Mouse (Mus musculus) kidney, adult 9 months (tissue): ENCODE measurements around the gene Rpl13a.
"Not testable (repeated sequence)": the region's sequence is repeated elsewhere in the genome, so short reads cannot be mapped to it uniquely, and the experiment has no call there.

Source experiments
- DNase-seq: peaks from one replicate; pipeline ENCODE4 v3.0.0; 2022

Gene Rpl13a

DNA sequence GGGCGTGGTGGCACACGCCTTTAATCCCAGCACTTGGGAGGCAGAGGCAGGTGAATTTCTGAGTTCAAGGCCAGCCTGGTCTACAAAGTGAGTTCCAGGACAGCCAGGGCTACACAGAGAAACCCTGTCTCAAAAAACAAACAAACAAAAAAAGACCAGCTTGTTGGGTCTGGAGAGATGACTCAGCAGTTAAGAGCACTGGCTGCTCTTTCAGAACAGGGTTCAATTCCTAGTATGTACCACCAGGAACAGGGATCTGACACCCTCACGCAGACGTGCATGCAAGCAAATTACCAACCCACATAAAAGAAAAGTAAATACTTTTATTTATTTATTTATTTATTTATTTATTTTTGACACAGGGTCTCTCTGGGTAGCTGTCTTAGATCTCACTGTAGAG lies 18.5 kb downstream of the Rpl13a start:
- DNase-seq = not testable (repeated sequence)

DNA sequence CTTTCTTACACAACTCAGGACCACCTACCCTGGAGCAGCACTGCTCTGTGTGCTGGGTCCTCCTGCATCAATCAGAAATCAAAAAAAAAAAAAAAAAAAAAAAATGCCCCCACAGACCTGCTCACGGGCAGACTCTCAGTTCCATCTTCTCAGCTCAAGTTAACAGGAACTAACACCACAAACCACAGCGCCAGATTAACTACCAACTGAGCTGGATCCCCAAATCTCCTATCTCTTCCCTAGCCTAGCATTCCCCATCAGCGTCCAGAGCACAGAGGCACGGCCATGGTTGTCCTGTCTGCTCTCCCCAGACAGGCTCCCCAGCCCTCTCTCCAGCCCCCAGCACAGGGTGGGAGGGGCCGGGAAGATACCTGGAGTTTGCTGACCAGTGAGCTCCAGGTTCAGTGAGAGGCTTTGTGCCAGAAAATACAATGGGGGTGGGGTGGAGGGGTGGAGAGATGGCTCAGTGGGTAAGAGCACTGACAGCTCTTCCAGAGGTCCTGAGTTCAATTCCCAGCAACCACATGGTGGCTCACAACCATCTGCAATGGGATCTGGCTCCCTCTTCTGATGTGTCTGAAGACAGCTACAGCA lies 21.4 kb downstream of the Rpl13a start:
- no peak for DNase-seq

DNA sequence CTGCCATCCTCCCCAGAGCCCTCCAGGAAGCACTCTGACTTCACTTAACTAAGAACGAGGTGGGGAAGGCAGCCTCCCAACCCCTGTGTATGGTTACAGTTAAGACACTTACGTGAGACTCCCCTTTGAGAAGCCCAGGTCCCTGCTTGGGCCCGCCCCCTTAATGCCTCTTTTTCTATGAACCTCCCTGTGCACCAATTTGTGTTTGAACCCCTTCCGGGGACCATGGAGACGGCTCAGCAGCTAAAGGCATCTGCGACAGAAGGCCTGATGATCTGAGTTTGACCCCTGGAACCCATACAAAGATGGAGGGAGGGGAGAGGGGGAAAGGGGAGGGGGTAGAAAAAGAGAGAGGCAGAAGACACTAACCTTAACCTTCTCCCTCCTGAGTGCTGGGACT lies 22.1 kb downstream of the Rpl13a start:
- no peak for DNase-seq

DNA sequence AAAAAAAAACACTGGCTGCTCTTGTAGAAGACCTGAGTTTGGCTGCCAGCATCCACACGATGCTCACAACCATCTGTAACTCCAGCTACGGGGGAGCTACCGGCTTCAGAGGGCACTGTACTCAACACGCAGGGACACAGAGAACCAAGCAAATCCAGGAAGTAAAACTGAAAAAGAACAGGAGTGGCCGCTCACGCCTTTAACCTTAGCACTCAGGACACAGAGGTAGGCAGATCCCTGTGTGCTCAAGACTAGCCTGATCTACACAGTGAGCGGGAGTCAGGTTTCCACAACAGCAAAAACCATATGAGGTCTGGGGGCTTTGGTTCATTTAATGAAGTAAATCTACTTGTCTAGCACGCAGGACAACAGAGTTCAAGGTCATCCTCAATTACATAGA lies 23.1 kb downstream of the Rpl13a start:
- no peak for DNase-seq

DNA sequence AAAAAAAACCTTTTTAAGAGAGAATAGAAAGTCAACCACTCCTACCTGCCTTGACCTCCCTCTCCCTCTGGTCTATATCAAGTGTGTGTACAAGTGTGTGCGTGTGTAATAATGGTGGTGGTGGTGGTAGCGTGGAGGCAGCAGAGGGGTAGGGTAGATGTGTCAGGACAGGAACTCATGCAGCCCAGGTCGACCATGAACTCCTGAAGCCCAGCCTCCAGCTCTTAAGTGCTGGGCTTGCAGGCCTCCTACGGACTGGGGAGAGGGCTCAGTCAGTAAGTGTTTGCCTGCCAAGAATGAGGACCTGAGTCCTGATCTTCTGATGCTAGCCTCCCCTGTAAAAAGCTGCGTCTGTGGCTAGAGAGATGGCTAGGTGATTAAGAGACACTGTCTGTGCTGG lies 23.6 kb downstream of the Rpl13a start:
- DNase-seq = no peak

DNA sequence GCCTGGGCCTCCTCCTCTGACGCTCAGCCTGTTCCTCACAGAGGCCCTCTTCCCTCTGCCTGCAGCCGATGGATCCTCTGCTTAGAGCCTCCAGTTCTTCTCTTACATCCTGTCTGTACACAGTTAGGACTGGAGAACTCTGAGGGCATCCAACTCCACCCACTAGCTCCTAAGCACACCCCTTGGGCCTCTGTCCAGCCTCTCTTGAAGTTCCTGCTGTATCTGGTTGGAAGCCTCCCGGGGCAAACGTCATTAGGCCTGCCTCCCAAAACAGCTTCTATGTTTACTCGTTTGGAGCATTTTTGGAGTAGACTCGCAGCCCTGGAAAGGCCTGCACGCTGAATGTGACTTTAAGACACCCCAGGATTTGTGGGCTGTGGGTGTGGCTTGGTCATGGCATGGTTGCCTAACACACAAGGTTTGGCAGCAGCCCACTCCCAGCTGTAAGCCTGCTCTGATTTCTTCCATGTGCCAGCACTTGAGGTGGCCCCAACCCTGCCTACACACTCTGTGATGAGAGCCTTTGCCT lies 24.8 kb downstream of the Rpl13a start, which contains the start of gene Fcgrt:
Fcgrt (minus strand) TSS at position 200 of the 529 bp plus-strand sequence.
- DNase-seq = peak; percentile 98

DNA sequence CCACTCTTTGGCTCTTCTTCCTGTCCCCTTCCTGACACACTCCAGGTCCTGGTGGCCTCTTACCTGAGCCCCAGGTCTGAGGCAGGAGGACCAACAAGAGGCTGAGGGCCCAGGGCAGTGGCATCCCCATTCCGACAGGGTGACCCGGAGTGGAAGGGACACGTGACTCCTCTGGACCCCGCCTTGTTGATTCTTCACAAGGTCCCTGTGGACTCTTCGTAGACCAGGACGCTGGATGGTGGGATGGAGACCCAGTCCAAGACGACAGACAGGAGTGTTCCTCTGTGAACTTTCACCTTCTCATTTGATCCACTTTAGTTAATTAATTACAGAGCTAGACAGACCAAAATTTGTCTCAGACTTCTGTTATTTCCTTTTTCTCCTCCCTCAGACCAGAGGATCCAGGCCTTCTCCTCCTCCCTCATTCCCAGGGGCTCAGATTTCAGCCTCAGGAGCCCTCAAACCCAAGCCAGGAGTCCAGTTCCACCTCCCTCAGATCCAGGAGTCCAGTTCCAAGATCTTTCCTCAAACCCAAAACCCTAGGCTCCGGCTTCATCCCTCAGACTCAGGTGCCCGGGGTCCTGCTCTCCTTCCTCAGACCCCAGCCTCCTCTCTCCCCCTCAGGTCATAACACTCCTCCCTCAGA lies 25.5 kb downstream of the Rpl13a start:
- peak; percentile 74 for DNase-seq

DNA sequence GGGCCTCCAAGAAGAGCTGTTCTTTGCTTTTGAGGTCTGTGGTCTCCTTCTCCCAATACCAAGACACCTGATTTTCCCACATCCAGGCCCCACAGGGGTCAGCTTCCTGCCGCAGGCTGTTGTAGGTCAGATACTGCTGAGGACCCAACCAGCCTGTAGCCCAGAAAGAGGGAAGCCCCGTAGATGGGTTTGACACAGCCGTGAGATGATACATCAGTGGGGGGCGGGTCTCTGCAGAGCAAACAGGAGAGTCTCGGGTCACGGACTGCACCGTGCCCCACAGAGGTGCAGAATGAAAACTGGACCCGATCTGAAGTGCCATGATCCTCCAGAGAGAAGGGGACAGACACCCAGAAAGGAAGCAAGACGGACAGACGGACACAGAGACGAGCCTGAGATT lies 26.1 kb downstream of the Rpl13a start:
- DNase-seq = no peak

DNA sequence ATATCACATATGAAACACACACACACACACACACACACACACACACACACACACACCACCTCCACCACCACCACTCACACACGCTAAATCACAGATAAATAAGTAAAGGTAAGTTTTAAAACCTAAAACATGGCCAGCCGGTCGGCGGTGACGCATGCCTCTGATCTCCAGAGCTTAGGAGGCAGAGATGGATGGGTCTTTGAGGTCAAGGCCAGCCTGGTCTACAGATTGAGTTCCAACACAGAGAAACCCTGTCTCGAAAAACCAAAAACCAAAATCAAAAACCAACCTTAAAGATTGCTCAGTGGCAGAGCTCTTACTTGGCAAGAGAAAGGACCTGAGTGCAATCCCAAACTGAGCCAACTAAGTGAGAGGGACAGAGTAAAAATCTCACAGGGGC lies 28.5 kb downstream of the Rpl13a start:
- DNase-seq = no peak

DNA sequence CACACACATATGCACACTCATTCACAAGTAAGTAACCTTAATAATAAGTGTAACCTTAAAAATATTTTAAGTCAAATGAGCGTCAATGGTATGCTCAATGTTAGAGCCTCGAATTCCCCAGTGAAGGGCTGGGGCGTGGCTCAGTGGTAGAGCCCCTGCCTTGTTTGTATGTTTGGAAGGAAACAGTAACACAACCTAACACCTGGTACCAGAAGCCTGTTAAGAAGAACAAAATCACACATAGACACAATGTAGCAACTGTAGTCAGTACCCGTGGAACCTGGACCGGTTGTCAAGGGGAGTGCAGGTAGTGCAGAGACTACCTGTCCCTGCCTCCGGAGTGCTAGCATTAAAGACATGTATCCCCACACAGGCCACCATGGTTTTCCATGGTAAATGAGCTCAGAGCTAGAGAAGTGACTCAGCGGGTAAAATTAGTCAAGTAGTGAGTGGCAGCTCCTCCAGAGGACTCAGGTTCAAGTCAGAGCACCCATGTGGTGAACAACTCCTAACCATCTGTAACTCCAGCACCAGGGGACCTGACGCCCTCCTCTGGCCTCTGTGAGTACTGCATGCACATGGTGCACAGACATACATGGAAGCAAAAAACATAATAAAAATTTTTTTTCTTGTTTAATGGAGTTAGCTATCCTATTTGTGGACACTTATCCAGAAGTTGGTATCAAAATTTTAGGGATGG lies 29.9 kb downstream of the Rpl13a start:
- DNase-seq = no peak

DNA sequence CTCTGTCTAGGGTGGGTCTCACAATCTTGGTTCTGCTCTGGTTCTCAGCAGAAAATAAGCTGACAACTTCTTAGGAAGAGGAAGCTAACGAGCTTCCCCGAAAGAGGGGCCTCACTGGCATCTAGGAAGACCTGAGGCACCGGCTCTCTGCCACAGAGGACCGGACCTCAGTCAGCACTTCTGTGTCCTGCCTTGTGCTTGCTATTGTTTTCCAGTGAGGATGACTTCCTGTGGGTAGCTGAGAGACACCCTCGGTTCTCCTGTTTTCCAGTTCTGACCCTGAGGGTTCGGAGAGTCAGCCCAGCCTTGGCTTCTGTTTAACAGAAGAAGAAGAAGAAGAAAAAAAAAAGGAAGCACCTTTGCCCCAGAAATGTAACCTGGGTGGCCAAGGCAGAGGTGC lies 31.1 kb downstream of the Rpl13a start:
- peak; percentile 56 for DNase-seq

DNA sequence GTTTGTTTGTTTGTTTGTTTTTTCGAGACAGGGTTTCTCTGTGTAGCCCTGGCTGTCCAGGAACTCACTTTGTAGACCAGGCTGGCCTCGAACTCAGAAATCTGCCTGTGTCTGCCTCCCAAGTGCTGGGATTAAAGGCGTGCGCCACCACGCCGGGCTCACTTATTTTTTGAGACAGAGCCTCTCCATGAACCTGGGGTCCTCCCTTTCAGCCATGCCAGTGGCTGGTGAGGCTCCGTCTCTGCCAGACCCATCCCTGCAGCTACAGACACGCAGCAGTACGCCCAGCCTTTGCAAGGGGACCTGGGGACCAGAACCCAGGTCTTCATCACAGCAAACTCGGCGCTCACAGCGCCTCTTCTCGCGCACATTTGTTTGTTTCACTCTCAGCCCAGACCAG lies 32.6 kb downstream of the Rpl13a start:
- not testable (repeated sequence) for DNase-seq

DNA sequence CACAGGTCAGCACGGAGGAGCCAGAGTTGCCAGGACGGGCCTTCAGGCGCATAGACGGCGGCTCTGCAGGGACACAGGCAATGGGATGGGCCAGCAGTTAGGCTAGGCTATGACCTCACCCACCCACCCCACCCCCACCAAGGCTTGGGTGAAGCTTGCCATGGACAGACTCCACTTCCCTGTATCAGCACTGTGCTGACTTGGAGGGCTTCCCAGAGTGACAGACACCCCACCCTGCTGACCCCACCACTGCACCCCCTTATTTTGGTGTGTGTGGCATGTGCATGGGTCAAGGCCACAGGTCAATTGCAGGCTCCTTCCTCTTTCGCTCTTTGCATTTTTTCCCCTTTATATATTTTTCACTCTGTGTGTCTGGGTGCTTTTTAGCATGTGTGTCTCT lies 33.2 kb downstream of the Rpl13a start:
- DNase-seq = no peak

DNA sequence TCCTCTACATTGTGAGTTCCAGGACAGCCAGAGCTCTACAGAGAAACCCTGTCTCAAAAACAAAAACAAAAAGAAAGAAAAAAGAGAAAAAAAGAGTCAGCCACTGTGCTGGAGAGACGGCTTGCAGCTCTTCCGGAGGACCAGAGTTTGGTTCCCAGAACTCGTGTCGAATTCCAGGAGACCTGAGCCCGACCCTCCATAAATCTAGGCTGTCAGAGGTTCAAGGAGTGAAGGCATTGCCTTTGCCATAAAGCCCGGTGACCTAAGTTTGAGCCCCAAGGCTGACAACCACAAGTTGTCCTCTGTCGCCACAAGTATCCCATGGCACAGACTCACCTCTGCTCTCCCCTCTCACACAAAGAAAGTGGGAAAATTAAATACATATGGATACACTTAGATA lies 34.4 kb downstream of the Rpl13a start:
- no peak for DNase-seq

DNA sequence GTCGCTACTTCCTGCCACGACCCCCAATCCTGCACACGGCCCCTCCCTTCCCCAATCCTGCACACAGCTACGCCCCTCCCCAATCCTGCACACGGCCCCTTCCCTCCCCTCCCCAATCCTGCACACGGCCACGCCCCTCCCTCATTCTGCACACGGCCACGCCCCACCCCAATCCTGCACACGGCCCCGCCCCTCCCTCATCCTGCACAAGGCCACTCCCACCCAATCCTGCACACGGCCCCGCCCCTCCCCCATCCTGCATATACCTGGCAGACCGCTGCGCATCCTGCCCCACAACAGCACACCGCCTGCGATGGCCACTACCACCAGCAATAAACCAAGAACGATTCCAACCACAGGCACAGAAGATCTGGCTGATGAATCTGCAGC lies 35.0 kb downstream of the Rpl13a start:
- no peak for DNase-seq

DNA sequence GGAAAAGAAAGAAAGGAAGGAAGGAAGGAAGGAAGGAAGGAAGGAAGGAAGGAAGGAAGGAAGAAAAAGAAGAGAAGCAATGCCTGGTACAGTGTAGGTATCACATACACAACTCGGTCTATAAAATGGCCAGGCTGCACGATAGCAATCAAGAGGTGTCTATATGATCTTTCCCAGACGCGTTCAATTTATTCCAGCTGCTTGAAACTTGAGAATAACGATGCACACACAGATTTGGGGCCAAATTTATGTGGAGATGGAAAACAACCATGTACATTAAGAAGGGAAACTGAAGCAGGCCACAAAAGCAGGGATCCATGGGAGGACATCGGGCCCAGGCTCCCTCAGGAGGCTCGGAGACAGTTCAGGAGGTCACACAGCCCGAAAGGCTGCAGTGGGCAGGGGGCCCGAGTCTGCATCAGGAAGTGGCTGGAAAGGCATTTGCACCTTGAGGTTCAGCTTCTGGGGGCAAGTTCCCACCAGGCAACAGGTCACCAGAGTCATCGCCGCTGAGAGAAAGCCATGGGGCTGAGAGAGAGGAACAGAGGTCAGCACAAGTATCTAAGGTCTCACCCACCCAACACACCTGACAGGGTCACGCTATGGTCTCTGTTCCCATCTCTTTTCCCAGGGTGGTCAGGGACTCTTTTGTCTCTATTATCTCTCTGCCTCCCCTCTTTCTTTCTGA lies 35.6 kb downstream of the Rpl13a start:
- no peak for DNase-seq

DNA sequence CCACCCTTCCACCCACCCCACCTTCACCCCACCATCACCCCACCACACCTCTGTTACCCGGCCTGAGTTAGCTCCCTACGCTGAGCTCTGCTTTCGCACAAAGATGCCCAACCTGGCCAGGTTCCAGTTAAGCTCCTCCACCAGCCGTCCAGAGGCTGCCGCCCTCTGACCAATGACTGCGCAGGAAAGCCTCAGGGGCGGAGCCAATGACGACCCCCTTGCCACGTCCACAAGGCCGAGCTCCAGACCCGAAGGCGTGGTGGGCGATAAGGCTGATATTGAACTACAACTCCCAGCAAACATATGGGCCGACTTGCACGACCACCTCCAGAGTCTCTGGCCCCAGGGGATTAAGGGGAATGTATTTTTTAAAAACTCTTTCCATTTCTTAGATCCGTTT lies 36.5 kb downstream of the Rpl13a start, which contains the start of gene Rcn3:
Rcn3 (minus strand) TSS at position 174 of the 400 bp plus-strand sequence.
- peak; percentile 56 for DNase-seq

DNA sequence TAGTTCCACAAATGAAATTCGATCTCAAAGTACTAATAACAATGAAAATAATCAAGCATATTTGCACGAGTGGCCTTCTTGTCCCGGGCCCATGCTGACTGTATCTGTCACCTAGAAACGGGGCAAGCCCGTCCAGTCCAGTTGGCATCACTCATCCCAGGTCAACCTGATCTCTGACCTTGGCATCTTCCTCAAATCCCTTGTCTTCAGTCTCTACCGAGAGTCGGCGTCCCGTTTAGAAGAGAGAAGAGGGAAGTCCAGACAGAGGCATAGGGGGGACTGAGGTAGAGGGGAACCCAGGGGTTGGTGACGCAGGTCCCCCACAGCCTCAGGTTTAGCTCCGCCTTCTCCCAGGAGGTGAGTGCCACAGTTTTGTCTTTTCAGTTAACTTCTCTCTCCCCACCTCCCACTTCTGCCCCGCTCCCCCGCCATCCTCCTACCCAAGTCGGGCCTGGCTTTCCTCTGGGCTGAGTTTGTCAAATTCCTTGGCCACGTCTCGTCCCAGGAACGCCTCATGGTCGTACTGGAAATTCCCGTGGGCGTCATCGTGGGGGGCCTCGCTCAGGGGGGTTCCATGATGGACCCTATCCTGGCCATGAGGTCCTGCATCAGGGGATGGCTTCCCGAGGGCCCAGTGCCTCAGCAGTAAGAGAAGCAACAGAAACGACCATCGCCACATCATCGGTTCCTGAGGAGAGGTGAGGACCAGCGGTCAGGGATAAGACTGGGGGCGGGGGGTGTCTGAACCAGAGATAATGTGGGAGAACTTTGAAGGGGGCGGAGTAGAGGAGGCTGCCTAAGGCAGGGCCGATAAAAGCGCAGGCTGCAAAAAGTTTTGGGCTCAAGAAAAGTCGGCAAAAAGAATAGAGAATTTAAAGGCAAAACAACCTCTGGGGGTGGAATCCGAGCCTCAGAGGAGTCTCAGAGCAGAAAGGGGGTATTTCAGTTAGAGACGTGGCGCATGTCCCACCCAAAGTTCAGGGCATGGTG lies 37.3 kb downstream of the Rpl13a start:
- DNase-seq = no peak

DNA sequence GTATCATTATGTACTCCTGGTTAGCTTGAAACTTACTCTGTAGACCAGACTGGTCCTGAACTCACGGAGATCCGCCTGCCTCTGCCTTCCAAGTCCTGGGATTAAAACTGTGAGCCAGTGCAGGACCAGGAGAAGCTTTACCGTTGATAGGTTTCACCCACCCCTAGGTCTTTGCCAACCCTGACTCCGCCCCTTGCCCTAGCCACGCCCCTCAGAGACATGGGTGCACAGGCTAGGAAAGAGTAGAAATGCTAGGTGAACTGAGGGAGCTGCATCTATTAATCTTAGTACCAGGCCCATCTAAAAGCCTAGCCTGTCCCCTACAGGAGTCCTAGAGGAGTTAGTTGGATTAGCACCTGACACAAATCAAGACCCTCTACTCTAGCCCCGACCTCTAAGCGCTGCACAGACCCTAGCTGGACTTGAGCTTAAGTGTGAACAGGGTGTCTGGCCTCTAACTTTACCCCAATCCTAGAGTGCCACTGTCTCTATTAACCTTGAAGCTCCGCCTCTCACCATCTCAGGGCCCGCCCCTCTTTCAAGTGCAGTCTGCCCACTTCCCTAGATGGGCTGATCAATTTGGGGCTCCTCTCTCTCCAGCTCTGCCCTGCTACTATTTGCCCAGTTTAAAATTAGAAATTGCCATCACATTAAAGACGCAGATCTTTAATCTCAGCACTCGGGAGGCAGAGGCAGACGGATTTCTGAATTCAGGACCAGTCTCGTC lies 38.1 kb downstream of the Rpl13a start:
- no peak for DNase-seq

DNA sequence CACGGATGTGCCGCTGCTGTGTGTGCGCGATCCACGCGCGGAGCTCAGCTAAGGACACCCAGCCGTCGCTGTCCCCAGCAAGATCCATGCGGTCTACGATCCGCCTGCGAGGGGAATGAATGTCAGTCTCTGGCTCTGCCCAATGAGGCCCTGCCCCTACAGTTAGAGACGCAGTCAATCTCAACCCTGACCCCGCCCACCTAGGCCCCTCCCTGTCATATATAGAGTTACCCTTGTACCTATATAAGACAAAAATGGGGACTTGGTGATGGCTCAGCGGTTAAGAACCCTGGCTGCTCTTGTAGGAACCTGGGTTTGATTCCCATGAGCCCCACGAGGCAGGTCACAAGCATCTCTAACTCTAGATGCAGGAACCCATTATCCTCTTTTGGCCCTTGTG lies 40.0 kb downstream of the Rpl13a start:
- no peak for DNase-seq

DNA sequence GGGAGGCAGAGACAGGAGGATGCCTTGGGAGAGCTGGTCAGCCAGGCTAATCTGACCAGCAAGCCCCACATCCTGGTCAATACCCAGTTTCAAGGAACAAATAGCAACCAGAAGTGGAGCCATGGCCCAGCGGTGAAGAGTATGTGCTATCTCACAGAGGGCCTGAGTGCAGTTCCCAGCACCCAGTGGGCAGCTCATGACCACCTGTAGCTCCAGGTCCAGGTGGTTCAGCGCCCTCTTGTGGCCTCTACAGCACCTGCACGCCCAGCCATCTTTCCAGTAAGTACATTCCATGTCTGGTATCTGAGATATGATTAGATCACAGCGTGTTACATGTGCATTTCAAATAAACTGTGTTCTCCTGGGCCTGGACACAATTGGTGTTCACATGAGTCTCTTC lies 42.5 kb downstream of the Rpl13a start:
- DNase-seq = no peak
